Mouse (Mus musculus) mature B cell (primary cell): ENCODE data around the gene Tbl1xr1.

Experiments used
- in situ Hi-C: fragments of 300-500 bp; cut with MboI; formaldehyde crosslinking; loops from 2 replicates; pipeline ENCODE4 v1.14.3; 2019

Tbl1xr1 gene

DNA sequence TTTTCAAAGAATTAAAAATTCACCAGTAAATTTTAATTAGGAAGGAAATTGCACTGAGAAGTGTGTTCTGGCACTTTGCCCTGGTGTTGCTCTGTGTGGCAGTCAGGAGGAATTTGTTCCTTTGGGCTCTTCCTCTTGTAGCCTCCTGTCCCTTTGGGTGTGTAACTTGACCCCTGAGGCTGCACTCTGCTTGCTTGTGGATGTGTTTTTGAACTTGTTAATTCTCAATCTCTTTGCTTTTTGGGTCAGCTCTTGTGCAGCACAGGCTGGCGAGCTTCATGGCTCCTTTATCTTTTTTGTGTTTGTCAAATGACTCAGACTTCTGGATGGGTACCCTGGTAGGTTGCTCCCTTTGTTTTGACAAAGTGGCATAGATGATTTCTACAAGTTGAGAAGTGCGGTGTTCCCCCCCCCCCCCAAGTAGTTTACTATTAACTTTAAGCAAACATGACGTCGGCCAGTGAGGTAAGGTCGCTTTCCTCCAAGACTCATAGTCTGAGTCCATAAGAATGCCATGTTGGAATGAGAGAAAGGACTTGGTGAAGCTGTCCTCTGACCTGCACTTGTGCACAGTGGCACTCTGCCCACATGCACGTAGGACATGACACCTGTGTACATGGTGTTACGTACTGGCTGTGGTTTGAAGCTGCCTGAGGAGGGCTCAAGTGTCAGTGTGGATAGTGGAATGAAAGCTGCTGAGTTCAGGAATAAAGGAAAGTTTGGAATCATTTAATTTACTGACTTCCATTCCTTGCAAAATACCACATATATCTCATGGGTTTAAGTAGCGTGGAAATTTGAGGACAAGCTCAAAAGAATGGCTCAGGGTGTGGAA, 14.2 kb downstream of the Tbl1xr1 start:
- in situ Hi-C loops, result no loop called here

DNA sequence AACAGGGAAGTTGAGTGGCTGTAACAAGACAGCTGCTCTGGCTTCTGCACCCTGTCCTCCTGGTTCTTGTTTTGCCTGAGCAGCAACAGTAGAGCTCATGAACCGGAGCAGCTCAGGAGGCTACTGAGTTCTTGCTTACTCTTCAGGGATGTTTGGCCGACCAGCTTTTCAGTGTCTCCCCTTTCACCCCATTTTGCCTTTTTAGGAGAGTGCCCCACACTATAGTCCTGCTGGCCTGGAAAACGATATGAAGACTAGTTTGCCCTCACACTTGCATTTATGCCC, 14.8 kb downstream of the Tbl1xr1 start:
- in situ Hi-C loops, result no loop called here

DNA sequence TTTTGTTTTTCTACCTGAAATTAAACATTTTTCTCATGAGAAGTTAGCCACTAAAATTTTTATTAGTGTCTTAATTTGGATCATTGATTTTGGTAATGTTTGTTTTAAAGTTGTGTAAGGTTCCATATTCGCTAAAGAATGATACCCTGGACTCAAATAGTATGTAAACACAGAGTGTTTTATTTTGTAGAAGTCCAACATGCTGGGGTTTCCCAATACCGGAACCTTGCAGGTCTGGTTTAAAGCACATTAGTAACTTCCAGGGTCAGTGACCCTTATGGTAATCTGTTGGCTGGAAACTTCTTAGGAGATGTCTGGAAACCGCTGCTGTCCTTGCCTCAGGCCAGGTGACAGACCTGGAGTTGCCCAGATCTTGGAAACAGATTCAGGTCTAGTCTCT, 15.2 kb downstream of the Tbl1xr1 start:
- in situ Hi-C loops, result no loop called here

DNA sequence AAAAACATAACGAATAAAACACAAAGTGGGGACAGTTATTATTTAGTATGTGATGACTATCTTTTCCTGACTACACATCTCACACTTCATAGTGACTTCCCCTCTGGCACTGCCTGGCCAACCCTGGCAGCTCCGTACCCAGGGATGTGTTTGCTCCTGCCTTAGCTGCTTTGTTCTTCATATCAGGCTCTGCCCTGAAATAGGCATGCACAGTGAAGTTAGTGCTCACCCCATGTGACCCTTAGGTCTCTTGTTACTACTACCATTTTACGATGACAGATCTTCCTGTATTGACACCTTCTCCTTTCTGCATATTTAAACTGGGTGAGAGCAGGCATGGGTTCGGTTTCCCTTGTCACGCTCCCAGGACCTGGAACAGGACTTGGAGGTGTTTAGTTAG, 16.3 kb downstream of the Tbl1xr1 start:
- in situ Hi-C loops, result no loop called here

DNA sequence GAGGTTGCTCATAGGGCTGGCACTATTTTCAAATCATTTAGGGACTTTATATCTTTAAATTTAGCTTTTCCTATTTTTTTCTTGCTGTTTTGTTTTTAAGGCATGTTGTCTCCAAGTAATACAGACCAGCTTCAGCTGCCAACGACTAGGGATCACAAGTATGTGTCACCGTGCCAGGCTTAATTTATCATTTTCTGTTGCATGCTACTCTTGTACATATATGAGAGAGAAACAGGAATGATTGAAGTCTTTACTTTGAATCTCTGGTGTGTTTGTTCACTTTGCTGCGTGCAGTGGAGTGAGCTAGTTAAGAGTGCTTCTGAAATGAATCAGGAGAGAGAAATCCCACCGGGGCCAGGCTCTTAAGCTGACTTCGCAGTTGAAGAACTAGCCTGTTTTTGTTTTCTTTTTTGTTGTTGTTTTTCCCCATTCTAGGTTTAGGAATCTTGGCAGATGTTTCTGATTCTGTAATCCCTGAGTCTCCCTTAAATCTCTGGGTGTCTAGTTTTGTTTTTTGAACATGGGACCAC, 27.6 kb downstream of the Tbl1xr1 start:
- in situ Hi-C loops, result no loop called here

DNA sequence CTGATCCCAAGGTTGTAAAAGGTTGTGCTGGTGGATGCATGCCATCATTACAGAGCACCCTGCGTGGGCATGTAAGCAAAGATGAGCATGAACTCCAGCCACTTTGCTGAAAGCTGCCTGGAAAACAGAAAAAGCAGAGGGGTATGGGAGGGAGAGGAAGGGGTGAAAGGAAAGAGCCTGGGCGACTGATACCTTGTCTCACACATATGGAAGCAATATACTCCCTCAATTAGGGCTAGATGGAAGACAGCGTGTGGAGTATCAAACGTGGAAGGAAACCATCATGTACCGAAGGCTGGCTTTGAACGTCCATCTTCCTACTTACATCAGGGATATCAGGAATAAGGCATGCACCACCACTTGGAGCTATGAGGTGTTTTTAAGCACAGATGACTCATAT, 29.0 kb downstream of the Tbl1xr1 start:
- in situ Hi-C loops, result no loop called here

DNA sequence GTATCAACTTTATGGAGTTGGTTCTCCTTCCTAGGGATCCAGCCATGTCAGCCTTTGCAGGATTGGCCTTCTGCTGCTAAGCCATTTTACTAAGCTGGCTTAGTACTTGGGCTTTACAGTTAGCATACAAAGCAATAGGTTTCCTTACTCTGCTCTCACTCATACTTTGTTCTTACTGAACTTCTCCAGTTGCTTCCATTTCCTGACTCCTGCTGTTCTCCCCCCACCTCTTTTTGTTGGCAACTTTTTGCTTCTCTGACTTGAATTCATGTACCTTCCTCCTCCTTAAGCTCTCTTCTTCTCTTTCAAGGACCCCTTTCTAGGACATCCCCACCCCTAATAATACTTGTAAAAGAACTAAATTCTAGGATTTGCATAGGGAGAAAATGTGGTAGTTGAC, 31.6 kb downstream of the Tbl1xr1 start:
- in situ Hi-C loops, result no loop called here

DNA sequence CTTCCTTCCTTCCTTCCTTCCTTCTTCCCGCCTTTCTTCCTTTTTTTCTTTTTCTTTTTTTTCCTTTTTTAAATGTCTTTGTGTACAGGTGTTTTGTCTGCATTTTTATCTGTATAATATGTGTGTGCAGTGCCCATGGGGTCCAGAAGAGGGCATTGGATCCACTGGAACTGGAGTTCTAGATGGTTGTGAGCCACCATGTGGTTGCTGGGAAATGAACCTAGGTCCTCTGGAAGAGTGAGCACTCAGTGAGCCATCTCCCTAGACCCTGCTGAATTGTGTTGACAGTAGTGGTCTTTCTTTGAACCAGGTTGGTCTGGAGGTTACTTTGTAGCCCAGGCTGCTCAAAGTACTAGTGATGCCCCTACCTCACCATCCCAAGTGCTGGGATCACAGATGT, 33.2 kb downstream of the Tbl1xr1 start:
- in situ Hi-C loops, result no loop called here

DNA sequence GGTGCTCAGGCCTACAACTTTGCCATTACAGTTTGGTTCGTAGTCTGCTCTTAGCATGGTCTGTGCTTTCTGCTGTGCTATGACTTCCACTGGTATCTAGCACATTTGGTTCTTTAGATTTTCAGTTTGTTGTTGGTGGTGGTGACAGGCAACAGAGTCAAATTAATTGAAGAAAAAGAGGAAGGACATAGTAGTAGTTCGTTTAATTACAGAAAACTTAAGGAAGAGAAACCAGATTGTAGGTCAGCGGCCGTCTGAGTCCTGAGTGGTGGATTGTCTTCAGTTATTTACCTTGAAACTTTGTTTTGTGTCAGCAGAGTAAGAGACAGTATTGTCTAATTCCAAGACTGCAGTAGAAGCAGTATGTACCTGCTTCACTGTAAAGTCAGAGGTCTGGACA, 37.3 kb downstream of the Tbl1xr1 start:
- in situ Hi-C loops, result no loop called here

DNA sequence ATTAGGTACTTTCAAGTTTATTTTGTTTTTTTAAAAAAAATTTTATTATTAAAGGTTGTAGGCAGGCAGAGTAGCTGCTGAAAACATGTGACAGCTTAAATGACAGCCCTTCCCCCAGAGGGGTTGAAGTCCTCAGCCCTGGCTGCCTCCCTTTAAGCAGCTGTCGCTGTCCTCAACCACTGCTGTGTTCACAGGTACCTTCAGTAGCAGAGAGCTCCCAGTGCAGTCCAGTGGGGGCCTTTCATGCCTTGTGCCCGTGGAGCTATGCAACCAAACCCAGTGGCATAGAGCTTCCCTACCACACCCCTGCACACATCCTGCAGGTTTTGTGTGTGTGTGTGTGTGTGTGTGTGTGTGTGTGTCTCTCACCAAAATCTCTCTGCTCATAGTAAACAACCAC, 38.8 kb downstream of the Tbl1xr1 start:
- in situ Hi-C loops, result no loop called here

DNA sequence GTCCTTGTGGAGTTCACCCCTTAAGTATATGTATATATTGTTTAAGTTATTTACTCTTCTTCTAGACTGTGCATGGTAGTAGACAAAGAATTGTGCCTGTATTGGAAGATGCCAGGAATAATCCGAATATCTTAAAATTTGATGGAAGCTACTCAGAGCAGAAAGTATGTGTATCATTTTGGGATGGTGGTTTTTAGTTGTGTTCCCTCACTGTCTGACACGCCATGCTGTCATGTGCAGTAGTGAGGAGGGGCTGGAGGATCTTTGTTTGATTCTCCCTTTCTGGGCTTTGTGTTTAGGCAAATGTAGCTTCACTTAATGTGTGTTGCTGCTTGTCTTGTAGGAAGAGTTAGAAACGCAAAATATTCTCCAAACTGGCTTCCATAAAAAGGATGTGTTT, 39.2 kb downstream of the Tbl1xr1 start:
- in situ Hi-C loops, result no loop called here

DNA sequence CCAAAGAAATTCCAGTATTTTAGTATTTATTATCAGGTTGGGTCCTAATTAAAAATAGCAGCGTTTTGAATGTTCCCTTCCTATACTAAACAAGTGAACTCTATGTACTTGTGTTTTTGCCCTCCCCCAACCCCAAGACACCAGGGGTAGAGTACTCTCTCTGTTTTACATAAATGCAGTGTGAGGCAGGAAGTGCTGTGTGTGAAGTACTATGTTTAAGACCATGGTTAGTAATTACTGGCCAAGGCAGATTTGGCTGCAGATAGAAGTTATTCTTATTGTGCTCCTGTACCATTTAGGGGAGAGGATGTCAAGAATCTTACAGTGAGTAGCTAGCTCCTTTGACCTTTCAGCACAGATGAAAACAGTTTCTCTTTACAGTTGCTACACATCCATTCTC, 39.7 kb downstream of the Tbl1xr1 start:
- in situ Hi-C loops, result no loop called here

DNA sequence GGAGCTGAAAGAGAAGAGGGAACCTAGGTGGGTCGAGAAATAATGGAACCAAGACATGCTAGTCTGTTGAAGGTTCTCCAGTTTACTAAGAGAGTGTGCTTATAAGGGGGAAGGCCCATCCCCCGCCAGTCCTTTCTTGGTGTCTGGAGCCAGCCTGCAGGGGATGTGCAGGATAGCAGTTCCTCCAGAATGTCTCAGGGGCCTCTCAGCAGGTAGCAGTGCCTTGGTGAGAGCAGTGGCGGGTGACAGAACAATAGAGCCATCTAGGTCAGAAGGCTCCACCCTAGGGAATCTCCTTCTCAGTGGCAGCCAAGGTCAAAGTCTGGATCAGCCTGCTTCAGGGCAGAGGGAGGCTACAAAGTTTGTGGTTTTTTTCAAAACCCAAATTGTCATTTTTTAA, 45.3 kb downstream of the Tbl1xr1 start:
- in situ Hi-C loops, result no loop called here

DNA sequence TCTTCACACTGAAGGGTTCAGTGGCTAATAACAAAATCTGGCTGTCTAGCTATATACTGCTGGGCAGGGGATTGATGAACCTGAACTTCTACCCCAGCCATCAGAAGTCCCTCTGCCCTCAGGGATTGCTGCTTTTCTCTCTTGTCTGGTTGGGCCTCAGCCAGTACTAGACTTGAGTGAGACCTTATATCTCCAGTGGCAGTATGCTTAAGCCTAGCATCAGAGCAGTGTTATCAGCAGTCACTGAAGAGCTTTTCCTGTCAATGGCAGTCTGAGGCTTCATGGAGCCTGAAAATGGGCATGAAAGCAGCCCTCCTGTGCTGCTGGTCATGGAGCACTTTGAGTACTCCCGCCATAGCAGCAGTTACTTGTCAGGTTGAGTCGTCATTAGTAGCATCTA, 46.7 kb downstream of the Tbl1xr1 start:
- in situ Hi-C loops, result no loop called here

DNA sequence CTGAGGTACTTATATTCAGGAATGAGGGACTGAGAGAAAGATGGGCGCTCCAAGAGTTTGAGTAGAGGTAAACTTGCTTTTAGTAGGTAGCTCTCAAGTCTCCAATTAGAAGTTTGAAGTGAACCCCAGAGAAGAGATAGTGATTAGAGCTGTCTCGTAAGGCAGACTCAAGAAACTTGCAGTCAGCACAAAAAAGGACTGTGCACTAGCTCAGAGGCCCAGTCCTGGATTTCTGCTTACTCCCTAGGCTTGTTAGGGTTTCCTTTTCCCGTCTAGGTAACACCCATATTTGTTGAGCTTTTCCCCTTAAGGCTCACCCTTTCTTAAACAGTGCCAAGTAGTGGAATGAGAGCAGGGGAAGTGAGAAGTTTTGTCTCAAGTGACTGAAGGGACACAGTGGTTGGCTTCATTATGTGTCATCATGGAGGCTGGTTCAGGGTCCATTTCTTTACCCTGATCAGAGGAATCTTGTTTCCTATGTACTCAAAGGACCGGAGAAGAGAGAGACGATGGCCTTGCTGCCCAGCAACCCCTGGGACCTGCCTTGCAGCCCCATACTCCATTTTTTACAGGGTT, 49.9 kb downstream of the Tbl1xr1 start:
- in situ Hi-C loops, result no loop called here

DNA sequence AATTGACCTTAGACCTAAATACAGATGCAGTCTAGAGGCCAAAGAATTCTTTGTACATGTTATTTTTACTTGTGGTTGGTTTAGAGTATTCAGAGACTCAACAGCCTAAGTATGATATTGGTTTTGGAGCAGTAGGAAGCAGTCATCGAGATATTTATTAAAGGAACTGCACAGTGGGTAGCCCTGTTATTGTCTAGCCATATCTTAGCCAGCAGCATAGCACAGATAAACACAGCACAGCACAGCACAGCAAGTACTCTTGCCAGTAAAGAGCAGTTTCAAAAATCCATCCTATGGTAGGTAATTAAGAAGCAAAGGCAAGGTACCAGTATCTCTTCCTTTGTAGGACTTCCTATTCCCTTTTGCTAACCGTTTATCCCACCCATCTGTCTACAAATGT, 54.8 kb downstream of the Tbl1xr1 start:
- in situ Hi-C loops, result no loop called here

DNA sequence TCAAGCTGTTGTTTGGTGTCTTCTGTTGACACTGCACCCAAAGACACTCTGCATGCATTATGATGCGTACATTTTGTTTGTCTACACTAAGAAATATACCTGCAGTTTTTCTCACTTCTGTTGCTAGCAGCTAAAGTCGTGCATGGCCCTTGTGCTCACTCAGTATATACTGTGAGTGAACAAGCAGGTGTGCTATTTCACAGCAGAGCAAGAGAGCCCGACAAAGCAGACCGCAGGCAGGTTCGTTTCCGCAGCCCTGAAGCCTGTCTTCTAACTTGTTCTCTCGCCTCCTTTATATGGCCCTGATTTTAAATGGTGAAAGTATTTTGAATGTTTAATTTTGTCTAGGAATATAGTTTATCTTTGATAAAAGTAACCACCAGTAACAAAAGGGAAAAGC, 57.2 kb downstream of the Tbl1xr1 start:
- in situ Hi-C loops, result no loop called here

DNA sequence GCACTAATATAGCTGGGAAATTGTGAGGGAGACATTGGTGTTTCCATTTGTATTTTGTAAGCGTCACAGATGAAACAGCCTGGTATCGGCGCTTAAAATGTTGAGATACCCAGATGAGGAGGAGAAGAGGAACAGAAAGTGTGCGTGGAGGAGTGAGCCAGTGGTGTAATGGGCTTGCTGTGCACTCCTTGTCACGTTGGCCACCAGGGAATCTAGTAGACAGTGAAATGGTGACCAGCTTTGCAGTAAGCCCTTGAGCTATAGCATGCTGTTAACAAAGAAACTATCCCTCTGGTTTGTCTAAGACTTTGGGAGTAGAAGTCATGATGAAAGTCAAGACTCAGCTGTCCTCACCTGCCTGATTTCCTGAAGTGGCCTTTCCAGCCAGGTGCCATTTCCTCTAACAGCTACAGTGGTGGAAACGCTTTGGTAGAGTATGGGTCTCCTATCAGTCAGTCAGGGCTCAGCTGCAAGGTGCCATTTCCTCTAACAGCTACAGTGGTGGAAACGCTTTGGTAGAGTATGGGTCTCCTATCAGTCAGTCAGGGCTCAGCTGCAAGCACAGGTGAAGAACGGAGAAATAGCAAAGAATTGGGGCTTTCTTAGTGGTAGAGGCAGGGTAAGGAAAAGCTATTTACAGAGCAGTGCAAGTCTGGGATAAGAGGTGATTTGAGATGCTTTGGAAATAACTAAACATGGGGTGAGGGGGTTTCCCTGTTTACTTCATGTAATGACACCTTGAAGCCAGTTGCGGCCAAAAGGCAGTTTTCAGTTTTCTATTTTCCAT, 61.5 kb downstream of the Tbl1xr1 start:
- in situ Hi-C loops, result no loop called here

DNA sequence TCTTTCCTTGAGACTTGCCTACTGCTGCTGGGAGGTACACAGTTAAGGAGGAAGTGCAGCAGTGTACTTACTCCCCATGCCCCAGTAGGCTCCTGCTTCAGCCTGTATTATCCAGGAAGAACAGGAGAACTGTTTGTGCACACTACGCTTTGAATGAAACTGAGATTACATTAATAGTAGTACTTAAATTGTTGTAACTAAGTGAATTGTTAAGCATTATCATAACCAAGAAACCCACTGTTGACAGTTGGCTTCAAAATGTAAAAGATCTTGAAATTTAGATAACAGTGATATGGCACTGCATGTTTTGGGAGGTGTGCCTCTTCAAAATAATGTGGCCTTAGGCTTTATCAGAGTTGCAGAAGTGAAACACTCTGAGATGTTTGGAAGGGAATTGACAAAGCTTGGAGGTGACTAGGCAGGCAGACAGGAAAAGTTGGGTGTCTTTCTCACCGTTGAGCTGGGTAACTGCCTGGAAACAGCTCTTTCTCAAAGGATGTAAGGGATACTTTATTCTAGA, 62.2 kb downstream of the Tbl1xr1 start:
- in situ Hi-C loops, result no loop called here

DNA sequence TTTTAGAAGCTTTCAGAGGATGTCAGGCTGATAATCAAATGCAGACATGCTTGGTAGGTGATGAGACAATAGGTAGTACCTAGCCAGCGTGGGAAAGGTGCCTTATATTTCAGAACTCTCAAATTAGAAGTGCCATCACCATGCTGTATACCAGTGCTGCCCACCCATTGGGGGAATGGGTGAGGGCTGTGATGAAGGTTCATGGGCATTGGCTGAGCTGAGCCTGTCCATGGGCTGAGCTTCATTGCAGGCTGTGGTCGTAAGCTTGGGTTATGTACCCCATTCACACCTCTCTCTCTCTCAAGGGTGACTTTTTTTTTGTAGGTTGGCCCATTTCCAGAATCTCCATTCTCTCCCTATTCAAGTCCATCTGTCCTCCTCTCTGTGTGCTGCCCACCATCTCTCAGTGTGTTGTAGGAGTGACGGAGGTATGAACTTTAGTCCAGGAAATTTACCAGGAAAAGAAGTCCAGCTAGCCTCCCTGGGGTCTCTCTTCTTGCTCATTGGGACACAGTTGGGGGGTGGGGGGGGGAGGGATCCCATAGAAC, 63.7 kb downstream of the Tbl1xr1 start:
- in situ Hi-C loops, result no loop called here

DNA sequence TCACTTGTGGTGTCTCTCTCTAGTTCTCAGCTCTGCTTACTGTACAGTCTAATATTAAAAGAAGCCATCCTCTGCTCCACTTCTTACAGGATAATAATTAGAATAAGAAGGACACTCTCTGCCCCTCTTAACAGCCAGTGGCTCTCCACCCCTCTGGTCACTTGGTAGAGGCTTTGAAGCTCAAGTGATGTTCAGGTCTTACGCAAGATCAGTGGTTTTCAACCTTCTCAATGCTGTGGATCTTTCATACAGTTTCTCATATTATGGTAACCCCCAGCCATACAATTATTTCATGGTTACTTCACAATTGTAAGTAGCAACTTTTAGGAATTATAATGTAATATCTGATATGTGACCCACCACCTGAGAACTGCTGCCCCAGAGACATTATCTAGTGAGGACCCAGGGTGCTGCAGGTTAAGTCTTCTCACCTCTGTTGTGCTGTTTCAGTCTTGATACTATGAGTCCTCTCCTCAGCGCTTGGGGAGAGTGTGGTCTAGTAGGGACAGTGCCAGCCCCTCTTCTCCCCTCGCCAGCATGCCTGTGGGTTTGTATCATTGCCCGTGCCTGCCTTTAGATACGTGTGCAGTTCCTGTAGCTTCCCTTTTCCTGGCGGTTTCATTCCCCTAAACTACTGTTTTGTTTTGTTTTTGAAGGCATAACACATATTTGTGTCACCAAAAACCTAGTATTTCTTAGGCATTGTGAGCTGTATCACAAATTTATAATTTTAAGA, 65.7 kb downstream of the Tbl1xr1 start:
- in situ Hi-C loops, result no loop called here
